Mouse (Mus musculus) bone marrow, adult 2 months (tissue): Measurements from ENCODE around the gene Furin.

Experiments
- CTCF ChIP-seq: fragments of 200-500 bp; IDR thresholded peaks from 2 replicates; pipeline ENCODE4 v1.5.1; 2011; ENCODE audit warnings: low read length, control low read depth; ENCODE audit not compliant: control insufficient read depth, insufficient read depth
- POLR2A ChIP-seq: fragments of 200-500 bp; IDR thresholded peaks from 2 replicates; pipeline ENCODE4 v1.6.1; 2011; ENCODE audit warnings: low read depth, mild to moderate bottlenecking, control low read depth, low read length, borderline replicate concordance; ENCODE audit not compliant: control insufficient read depth

- TF ChIP-seq CTCF (no peak), POLR2A (peak; percentile 29; the same call in 1 of the 2 replicates)
Observed at GRCm38 (mm10) chr7:80370649-80371040, 34.6 kb downstream of the Furin start.
